Mouse (Mus musculus): Measurements from ENCODE around the gene Msgn1.
A peak's percentile ranks its signal among the peaks of the same experiment; 100 is the strongest.

The Msgn1 gene

DNA sequence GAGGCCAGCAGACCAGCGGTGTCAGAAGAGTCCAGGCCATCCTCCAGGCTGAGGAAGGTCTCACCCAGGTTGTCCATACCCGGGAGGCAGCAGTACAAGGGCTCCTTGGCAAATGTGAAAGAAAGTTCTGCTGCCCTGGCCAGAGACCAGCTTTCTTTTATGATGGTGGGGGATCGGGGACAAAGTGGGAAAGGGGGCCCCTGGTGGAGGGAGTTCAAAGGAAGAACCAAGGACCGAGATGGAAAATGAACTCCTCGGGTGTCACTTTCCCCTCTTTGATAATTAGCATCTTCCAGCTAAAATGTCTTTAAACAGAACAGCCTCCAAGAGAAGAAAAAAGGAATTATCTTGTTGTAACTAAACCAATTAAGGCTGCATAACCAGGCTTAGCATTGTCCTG, at the start of gene Msgn1:
Gene Msgn1, minus strand, starts transcription at position 101 of the 400 bp plus-strand sequence.
- DNase-seq, result no peak

DNA sequence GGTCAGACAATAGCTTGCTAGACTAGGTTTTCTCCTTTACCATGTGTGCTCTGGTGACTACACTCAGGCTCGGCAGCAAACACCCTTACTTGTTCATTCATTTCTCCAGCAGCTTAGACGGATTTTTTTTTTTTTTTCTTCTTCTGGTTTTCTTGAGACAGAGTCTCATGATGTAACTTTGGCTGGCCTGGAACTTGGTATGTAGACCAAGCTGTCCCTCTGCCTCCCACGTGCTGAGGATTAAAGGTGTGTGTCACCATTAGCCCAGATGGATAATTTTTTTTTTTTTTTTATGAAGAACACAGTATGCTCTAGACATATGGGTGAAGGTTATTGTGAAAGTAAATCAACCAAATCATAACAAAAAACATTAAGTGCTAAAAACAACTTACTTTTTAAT, 41.5 kb upstream of the Msgn1 start:
- DNase-seq, result no peak

DNA sequence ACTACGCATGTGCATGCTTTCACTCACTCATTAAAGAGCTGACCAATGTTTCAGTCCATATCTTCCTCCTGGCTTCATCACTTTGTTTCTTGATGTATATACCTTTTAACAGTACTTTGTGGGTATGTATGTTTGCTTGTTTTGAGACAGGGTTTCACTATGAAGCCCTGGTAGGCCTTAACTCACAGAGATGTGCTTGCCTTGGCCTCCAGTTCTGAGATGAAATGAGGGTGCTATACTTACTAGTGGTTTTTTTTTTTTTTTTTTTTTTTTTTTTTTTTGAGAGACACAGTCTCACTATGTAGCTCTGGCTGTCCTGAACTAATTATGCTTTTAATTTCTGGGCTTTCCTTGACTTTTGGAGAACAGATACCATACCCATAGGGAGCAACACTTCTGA, 38.7 kb upstream of the Msgn1 start:
- no peak for DNase-seq

DNA sequence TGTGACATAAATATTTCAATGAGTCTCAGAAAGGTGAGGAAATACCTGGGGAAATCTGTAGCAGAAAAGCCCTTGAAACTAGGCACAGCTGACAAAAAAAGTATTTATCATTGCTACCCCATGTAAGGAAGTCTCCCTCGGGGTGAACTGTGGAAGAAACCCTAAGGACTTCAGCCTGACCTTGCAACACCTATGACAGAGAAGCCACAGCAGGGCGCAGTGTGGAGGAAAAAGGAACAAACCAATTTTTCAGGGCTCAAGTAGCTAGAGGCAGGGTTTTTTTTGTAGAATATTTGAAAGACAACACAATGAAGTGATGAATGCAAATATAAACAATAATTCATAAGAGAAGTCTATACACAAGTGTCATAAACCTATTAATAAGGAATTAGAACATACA, 27.2 kb upstream of the Msgn1 start:
- no peak for DNase-seq

DNA sequence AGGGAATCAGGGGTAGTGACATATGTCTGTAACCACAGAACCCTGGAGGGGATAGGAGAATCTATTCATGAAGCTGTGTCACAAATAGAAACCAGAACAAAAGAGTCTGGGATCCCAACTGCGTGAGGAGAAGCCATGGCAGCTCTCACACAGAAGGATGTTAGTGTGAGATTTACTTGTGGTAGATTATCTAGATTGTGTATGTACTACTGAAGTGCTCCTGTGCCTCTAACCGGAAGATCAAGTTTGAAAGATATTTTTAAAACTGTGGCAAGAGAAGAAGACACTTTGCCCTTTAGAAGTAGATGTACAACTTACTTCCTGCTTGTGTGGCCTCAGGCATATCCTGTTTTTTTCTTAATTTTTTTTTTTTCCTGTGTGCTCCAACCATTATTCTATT, 21.5 kb upstream of the Msgn1 start:
- no peak for DNase-seq

DNA sequence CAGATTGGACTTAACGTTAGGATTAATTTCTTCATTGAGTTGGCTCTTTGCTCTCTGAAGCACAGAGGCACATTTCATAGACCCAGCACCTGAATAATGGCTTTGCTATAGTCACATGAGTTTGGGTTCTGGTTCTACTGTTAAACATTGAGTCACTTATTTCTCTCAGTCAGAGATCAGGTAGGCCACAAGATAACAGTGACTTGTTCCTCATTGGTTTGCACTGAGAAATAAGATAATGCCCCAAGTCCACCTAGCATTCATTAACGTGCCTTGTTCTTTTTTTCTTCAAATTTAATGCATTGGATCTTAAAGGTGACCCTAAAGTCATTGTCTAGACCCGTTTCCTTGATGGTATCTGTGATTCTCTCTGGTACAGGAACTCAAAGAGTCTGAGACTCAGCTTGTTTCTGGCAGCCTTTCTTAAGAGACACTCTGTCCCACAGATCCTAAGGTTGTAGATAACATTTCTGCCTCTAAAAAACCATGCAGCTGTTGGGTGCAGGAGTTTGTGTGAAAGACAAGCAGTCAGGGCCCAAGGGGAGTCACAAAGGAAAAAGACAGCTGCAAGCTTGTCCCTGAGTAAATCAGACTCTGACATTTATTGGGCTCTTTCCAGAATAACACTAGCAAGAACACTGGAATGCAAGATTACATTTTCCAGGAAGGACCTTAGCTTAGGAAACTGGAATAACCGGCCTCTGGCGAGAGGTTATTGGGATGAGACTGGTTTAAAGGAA, 17.9 kb upstream of the Msgn1 start:
- DNase-seq, result no peak

DNA sequence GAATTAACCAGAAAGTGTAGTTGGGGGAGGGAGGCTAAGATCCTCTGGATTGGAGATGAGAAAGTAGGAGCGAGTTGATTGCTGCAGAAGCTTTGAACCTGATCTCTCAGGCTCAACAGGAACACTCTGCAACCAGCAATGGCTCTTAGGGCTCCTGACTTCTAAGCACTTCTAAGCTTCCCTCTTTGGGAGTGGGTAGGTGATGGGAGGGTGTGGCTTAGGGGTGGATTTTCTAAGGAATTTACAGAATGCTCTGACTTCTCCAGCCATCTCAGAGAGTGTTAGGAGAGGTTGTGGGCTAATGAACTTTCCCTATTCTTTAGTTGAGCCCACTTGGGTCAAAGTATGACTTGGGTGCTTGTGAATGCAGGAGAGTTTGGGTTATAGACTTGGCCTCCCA, 17.4 kb upstream of the Msgn1 start:
- no peak for DNase-seq

DNA sequence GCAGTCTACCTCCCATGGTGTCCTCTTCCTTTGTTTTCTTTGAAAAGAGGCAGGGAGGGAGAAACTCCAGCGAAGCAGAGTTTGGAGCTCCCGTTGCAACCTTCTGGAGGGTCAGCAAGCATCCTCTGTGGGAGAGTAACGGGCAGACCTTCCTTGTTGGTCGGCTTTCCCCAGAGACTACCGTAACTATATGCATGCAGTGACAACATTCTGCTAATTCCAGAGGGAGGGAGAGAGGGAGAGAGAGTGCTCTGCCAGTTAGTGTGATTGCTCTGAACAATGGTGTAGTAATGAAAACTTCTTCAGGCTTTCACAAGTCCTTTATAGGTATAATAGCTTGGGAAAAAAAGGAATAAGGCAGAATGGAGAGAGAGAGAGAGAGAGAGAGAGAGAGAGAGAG, 15.9 kb upstream of the Msgn1 start:
- DNase-seq, result no peak

DNA sequence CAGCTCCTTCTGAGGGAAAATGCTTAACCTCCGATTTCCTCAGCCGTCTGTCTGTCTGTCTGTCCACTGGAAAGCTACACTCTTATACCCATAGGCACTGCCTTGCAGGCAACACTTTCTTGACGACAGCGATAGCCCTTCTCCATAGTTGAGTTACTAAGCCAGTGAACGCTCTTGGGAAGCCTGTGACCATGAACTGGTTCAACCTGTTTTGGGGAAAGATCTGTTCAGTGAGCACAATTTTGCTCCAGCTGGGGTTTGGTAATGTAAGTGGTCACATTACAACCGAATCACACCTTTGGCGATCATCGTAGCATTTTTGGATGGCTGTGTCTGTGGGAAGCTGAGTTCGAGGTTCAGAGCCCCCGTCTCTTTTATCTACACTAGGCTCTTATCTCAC, 14.3 kb upstream of the Msgn1 start:
- DNase-seq, result no peak

DNA sequence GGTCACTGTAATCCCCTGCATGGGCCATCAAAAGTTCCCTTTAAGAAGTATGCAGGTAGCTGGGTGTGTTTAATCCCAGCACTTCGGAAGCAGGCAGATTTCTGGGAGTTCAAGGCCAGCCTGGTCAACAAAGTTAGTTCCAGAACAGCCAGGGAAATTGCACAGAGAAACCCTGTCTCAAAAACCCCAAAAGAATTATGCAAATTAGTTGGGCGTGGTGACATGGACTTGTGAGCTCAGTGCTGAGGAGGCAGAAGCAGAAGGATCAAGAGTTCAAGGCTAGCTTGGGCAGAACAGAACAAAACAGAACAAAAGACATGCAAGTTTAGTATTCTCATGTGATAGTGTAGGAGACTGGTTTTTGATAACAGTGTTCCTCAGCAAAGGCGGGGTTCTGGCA, 13.8 kb upstream of the Msgn1 start:
- no peak for DNase-seq

DNA sequence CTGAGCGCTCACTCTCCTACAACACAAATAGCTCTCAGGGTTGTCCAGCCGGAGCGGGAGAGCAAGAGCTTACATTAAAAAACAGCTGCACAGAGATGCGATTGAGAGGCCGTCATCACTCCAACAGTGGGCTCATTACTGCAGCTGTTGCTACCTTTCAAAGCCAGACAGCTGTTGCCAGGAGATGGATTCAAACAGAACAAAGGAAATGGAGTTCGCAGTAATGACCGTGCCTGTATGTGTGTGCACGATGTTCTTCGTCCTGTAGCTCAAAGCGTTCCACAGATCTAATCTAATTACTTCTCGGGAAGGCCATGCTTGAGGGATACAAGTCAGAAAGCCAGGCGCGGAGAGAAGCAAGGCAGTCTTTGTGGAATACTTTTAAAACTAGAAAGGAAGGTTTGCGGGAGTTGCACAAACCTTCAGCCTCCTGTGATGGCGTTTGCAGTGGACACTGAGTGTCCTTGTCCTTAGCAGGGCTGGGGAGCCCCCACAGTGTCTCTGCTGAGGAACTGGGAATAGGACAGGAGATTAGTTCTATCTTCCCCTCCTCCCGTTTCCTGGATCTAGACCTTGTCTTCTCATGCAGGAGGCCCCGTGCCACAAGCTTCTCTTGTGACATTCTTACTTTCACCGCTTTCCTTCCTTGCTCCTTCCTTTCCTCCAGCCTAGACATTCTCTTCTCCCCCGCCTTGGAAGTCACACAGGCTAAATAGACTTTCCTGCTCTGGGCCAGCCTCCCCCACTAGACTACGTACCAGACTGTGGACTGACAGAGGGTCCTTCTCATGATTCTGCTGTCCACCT, 13.0 kb upstream of the Msgn1 start:
- DNase-seq, result no peak

DNA sequence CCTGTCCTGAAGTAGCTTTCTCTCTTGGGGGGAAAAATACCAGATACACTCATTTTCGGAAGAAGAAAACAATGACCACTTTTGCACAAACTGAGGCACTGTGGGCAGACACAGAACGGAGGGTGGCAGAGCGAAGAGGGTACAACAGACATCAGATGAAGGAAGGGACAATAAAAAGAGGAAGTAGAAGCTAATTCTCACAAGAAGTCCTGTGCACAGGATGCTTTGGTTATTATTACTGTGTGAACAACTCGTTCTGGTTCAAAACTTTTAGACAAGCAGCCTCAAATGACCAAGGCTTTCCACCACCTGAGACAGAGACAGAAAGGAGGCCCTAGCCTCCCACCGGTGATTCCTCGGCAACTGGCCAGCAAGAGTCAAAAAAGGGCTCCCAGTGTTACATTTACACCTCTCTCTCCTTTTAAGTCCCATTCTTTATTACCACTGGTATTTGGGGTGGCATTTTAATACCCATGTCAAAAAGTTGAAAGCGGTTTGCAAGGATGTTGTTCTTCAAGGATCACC, 9.0 kb upstream of the Msgn1 start:
- no peak for DNase-seq

DNA sequence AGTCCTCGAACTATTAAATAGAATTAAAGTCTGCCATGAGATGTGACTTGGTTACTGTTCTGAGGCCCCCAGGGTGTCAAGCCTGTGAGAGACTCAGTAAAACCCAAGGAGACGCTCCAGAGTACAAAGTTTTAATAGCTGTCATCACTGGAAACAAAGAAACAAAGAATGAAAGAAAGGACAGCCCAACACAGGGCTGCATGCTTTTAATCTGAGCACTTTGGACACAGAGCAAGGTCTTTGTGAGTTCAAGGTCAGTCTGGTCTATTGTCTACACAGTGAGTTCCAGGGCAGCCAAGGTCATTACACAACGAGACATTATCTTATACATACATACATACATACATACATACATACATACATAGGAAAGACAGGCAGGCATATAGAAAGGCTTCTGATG, 7.7 kb upstream of the Msgn1 start:
- DNase-seq, result no peak

DNA sequence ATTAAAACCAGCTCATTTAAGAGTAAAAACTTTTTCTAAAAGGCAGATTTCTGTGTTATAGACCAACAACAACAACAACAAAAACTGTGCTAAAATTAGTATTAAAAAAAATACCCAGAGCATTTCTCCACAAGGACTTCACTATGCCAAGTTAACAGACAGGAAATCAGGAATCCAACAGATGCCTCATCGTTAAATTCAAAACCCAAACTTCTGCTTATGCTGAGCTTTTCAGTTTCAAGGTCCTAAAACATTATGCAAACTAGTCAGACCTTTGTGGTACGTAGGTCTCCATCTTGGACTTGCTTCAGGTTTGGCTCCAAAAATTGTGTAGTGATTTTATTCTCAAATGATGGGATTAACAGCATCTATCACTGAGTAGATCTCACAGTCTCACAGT, 6.8 kb upstream of the Msgn1 start:
- DNase-seq, result no peak

DNA sequence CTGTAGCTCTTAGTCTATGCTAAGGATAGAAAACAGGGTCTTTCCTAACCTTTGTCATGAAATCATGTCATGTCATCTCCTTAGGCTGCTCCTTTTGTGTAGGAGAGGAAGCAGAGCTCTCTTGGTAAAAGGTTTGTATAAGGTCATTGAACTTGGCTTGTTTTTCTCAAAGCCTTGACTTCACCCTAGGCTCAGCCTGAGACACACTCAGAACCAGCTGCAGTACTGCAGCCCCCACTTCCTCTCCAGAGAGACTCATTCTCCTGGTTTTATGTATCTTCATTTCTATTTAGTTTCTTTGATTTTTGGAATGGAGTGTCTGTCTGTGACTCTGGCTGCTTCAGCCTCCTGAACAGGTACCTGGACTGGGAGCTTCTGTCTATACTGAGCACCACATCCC, 6.0 kb upstream of the Msgn1 start:
- no peak for DNase-seq

DNA sequence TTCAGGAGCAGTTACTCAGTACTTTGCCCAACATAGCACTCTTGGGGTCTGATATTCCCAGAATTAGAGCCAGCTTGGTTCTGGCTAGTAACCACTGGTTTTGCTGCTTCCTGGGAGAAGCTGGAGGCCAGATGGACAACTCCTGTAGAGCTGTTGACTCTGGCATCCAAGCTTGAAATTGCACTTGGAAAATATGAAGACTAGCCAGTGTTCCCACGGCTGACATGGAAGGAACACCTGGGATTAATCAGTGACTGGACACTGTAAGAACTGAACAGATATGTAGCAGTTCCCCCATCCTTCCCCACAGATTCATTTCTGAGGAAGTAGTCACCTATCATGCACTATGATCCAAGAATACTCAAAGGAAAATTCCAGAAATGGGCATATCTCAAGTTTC, 4.1 kb upstream of the Msgn1 start:
- no peak for DNase-seq

DNA sequence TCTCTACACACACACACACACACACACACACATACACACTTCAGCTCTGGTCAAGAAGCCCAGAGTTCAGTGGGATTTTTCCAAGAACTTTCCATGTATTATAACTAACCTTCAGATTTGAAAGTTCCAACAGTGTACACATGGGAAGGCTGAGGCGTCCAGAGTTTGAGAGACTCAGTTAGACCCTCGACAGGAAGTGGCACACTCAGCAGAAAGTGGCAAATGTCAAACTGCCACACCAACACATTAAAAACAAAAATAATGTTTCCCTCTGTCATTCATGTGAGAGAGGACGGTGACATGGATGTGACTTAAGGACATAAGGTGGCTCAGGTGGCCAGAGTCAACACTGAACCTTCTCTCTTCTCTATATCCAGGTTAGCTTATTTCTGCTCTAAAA, 1.6 kb upstream of the Msgn1 start:
- no peak for DNase-seq

DNA sequence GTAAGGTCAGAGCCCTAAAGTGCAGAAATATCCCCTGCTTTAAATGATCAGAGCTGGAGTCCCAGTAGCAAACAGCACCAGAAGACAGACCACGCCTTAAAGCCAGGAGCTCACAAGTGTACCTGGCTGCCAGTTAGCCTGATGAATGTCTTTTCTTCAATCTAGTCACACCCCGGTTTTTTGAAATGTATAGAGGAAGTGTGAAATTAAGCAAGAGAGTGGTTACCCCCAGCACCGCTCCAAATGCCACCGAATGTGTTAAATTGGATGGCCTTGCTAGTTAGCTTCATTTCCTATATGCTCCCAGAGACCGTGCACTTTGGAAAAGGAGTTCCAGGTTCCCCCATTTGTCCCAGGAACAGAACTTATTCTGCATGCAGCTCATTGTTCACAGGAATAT, 864 bp upstream of the Msgn1 start:
- DNase-seq, result no peak

DNA sequence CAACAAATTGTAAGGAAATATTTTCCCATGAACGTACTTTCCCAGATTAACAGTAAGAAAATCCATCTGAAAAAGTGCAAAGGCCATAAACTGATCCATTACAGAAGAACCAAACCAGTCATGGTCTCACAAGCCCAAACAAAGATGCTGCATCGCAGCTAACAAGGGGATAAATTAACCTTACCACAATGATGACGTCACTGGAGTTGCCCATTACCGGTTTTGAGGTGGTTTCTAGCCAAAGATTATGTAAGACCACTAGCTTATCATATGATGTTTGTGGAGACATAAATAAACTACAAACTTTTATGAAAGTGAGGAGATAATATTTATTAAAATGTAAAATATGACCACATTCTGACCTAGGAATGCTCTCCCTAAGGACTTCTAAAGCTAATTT, 2.5 kb downstream of the Msgn1 start:
- no peak for DNase-seq

DNA sequence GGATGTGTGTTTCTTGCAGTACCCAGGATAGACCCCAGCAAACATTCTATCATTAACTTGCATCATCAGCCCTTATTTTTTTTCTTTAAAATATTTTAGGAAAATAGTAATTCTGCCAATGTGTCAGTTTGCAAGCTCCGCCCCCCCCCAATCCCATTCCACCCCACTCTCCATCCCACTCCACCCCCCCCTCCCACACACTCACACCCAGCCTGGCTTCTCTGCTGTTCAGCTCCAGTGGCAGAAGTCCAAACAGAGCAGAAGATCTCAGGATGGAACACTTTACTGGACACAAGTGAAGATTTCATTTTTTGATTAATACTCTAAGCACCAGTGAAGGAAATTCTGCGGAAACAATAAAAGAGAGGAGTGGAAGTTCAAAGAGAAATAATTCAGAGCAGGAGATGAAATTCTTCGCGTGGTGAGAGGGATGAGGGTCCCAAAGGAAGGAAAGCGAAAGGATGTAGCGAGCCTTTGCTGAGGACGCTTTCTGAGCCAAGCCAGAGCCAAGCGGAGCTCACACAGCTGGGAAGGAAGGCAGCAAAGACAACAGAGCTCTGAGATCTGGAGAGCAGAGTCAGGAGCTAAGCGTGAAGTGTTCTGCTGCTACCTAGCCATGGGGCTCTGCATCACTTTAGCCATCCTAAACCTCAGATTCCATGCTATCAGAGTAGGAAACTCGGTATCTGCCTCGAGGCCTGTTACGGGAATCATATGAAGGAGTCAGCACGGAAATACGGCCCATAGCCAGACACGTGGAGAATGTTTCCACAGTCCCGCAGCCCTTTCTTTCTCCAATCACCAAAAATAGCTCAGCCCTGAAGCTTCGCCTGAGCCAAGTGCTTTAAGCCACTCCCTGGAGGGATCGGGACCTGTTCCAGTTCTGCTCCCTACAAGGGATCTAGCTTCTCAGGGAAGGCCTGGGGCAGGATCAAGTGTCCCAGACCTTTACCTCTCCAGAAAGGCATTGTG, 4.8 kb downstream of the Msgn1 start:
- peak; percentile 18 for DNase-seq

DNA sequence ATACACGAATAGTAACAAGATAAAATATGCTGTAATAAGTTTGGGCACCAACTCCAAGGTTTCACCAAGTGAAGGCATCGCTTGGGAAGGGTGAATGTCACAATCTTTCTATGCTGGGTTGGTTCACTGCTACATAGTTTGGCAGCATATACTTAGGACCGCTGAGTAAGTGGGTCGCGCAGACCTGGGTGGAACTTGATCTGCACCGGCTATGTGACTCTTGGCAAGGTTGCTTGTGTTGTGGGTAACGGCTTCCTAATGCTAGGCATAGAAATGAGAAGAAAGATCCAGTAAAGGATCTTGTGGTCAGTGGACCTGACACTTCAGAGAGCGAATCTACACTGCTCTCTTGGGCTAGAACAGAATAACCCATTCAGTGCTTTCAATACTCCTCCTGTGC, 6.3 kb downstream of the Msgn1 start:
- DNase-seq, result no peak

DNA sequence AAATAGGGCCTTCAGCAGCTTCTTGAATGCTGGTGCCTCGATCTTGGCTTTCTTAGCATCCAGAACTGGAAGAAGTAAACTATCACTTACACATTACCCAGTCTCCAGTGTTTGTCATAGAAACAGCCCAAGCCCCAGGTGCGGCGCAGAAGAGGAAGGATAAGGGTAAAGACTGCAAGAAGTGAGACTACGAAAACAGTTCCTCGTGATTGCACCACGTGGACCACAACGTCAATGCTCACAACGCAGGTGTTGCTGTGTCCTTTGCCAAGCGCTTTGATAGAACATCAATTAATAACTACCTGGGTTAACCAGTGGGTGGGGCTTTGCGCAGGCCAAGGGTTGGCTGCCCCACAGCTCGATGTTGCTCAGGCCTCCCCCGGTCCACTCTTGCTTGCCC, 8.1 kb downstream of the Msgn1 start:
- no peak for DNase-seq

DNA sequence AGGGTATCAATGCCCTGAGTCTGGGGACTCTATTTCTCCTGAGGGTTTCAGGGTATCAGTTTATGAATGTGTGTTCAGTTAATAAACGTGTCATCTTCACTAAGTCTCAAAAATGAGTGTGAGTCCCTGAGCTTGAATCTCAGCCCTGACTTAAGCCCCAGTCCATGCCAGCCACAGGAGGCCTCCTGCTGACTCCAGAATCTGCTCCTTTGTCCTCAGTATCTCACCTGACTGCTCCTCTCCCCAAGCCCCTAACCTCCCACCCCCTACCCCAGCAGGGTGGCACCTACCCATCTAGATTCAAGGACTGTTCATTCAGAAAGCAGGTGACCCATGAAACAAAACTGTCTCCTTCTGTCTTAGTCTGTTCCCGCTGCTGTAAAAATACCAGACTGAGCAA, 10.2 kb downstream of the Msgn1 start:
- no peak for DNase-seq
